Mouse (Mus musculus) thymus, adult 2 months (tissue): ENCODE measurements around the gene Spock1.

ENCODE experiments used
- CTCF ChIP-seq: fragments of 200-500 bp; IDR thresholded peaks from 2 replicates; pipeline ENCODE4 v1.5.1; 2012; ENCODE audit warnings: mild to moderate bottlenecking, control low read depth, low read length, moderate library complexity, borderline replicate concordance; ENCODE audit not compliant: control insufficient read depth, poor library complexity, insufficient read depth; ENCODE audit errors: extremely low read depth
- POLR2A ChIP-seq: fragments of 200-500 bp; IDR thresholded peaks from 2 replicates; pipeline ENCODE4 v1.6.1; 2012; ENCODE audit warnings: mild to moderate bottlenecking, low read length, control low read depth, moderate library complexity; ENCODE audit not compliant: control insufficient read depth, poor library complexity, insufficient read depth; ENCODE audit errors: extremely low read depth

DNA sequence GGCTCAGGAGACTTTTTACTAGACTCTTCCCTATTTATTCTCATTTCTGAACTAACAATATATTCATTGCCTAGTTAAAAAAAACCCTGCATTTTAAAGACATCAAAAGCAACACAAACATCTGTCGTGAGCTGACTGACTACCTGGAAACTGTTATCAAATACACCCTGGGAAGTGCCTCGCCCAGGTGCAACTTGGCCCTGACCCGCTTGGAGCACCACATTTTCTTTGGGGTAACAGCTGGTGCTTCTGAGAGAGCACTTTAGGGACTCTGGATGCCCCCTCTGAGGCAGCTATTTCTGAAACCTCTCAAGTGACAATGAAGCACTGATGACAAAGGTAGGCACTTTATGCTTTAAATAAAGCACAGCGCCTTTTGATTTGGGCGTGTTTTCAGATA is 236.8 kb downstream of the Spock1 start:
- TF ChIP-seq CTCF = no peak
- no peak for TF ChIP-seq POLR2A
